Mouse (Mus musculus) kidney, postnatal 14 days (tissue): Measurements from ENCODE around the gene Fam184b.

ENCODE experiments used
- DNase-seq: peaks from one replicate; pipeline ENCODE4 v3.0.0; 2022; ENCODE audit warnings: mixed read lengths

Fam184b gene

DNA sequence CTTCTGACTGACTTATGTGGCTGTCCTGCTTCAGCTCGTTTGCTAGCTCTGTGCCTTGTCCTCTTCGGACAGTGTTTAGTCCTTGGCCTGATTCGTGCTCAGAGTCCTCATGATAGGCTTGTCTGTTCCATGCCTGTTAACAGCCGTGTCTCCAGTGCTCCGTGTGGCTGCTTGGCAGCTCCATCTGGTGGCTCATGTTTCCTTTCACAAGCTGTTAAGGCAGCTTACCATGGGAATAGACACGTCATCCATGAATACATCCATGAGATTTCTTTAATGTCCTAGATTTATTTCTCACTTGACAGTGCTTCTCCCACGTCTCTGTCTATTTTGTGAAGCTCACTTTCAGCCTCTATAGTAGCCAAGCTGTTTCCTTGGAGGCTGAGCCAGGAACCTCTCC lies 129.3 kb downstream of the Fam184b start:
- DNase-seq = no peak

DNA sequence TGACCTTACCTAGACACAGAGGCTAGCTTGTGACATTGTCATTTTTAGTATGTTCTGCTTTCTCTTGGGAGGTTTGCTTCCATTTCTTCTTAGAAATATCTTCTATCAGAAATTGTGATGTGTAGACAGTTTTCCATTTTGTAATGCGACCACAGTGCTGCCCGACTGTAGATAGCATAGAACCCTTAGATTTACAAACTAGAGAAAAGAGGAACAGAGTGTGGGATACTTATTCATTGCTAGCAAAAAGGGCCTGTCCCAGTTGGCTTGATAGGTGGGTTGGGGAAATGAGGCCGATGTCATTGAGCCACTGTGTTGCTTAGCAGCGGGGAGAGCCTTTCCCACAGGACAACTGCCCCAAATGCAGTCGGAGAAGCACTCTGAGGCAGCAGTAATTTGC lies 141.8 kb downstream of the Fam184b start:
- DNase-seq = no peak

DNA sequence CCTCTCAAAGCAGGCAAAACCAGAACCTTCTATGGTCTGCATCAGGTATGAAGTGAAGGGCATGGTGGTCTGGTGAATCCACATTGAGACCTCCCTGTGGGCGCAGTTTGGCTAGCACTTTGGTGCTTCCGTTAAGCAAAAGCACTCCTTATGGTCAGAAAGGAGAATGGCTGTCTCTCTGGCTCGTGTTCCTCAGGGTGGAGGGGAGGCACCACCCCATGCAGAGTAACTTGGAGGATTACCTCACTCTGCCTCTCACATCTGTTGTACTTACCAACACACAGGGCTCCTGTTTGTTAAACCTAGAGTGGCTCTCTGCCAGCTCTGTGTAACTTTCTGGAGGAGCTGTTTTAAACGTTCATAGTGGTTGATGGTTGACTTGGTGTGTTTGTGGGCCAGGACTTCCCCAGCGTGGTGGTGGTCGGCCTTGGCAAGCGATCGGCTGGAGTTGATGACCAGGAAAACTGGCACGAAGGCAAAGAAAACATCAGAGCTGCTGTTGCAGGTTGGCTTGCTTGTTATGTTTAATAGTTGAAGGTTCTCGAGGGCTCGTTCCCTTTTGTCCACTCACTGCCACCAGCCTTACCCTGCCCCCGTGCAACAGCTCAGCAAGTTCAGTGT lies 142.4 kb downstream of the Fam184b start:
- no peak for DNase-seq

DNA sequence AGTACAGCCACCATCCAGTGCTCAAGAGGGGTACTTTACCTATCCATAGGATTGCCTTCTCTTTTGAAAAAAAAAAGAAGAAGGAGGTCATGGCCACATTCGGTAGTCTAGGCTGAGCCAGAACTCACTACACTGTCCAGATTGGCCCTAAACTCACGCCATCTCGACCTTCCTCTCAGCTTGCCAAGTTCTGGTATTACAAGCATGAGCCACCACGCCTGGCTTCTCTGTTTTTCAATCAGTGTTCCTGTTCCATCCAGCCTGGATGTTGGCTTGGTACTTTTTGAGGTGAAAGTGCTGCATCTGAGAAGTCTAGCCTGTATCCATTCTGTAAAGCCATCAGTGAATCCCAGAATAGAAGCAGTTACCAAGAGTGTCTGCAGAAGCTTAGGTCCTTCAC lies 142.9 kb downstream of the Fam184b start:
- no peak for DNase-seq

DNA sequence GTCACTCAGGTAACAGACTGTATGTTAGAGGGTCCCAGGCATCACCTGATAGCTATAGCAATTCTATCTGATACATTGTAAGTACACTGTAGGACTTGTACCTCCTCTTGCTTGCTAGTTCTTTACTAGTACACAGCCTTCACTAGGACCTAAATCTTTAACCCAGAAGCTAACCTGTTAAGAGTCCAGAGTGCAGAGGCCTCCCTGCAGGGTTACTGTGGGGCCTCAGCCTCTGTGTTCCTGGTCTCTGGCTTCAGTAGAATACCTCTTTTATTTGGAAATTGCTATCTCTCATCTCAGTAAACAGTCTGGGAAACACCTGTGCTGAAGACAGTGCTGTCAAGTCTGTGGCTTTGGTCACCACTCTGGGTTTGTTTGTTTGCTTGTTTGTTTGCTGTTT lies 143.4 kb downstream of the Fam184b start:
- DNase-seq = no peak

DNA sequence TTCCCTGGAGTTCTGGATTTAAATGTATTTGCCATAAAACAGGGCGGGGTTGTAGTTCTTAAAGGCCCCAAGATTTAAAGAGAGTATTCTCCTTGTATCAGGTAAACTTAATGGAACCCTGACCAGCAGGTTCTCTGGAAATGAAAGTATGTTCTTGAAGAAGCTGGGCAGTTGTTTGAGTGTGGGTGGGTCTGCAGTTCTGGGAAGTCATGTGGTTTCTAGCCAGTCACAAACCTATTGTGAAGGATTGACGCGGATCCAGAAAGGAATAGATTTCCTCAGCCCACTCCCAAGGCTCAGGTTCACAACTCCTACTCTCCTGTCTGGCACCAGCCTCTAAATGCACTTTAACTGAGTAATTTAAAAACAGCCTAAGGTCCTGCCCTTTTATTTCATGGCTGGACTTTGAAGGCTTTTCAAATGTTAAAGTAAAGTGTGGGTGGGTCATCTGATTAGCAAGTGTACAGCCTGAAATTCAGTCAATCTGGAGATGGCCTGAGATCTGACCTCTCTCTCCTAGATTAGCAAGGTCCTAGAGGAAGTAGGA lies 143.9 kb downstream of the Fam184b start:
- DNase-seq = no peak

DNA sequence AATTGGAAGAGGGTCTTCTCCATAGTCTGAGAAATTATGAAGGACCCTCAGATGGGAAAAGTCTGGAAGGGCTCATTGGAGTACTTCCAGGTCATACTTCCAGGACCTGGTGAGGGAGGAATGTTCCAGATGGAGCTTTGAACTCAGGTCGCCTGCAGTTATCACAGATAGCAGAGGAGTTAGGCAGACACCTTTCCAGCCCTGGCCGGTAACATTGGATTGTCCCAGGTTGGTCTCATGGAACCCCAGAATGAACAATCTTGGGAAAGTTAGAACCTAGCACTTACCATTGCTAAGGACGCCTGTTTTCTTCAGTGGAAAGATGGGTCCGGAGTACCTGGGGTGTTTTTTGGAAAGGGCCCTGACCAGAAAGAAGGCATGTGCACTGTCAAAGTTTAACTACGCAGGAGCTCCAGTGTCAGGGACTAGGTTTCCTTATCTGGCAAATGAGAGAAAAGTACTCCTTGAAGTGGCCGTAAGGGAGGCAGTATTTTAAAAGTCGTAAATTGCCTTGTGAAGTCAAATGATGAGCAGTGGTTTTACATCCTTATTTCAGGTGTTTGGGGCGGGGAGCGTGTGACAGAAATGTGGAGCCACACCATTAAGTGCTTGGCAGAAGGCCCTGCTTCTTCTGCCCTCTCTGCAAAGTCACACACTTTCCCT lies 145.2 kb downstream of the Fam184b start:
- DNase-seq = no peak

DNA sequence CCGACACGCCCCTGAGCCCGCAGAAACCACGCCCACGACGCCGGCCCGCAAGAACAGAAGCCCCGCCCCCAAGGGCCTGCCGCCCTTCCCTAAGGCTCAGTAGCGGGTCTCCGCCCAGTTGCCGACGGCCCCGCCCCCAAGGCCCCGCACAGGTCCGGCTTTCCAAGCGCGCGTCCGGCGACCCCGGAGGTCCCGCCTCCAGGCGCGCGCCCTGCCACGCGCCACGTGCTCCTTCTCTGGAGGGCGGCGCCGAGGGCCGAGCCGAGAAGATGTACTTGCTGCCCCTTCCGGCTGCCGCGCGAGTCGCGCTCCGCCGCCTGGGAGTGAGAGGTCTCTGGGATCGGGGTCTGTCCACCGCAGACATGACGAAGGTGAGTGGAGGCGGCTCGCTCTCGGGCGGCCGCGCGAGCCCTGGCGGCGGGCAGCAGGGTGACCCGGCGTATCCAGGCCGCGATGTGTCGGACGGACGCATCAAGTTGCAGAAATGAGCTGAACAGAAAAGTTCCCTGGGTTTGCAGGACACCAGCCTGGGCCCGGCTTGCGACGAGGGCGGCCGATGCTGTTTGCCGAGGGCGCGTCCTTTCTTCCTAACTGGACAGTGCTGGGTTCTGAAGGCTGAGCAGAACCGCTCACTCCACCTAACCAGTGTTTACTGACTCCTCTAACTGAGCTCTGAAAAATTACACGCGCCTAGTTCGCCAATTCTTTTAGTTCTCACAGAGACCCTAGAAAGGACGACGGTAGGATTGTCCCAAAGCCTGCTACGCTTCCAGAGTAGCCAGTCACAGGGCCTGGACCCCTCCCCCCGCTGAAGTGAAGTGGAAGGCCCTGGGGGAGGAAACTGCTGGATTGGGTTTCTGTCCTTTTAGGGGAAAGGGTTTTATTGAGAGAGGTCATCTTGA lies 146.0 kb downstream of the Fam184b start, which contains the start of gene Lap3:
TSS of gene Lap3 (plus strand) at position 184 of the 902 bp plus-strand sequence.
- peak; percentile 100 for DNase-seq

DNA sequence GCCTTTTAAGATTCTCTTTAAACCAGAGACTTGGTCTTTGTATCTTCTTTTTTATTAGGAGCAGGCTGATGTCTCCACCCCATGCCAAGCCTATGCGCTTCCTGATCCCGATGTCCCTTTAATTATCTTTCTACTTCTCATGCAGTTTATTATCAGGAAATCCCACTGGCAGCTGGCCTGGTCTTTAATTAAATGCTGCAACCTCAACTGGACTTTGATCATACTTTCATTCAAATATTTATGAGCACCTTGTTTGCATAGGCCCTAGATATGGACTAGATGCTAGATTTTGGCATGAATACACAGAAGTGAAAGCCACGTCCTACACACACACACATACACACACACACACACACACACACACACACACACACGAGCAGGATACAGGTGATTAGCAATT lies 147.6 kb downstream of the Fam184b start:
- no peak for DNase-seq

DNA sequence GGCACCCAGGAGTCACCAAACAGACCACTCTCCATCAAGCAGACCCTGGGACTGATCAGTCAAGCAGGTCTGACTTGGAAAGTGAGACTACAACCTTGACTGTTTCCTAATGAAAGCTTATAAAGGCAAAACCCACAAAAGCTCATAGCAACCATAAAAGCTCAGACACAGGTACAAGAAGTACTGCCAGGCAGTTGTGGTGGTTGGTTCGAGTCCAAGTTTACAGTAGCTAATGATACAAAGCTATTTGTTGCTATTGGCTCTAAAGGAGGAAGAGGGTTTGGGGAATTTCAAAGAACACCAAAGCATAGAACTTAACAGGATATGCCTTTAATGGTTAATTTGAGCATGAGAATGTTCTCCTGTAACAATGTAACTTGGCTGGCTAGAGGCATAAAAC lies 155.8 kb downstream of the Fam184b start:
- no peak for DNase-seq

DNA sequence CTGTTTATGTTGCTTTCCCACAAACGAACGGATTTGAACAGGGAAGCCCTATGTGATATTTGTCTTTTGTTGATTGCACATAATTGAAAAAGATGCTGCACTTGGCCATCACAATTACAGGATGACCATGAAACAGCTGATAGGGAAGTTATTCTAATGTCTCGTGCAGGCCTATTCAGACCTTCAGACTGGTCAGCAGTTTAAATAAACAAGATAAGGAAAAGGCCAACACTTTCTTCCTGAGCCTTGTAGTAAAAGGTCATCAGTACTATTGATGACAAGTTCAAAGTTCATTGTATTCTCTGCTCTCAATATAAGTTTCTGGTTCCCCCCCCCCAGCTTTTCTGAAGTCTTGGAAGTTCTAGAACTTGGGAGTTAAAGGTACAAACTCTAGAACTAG lies 156.8 kb downstream of the Fam184b start:
- no peak for DNase-seq

DNA sequence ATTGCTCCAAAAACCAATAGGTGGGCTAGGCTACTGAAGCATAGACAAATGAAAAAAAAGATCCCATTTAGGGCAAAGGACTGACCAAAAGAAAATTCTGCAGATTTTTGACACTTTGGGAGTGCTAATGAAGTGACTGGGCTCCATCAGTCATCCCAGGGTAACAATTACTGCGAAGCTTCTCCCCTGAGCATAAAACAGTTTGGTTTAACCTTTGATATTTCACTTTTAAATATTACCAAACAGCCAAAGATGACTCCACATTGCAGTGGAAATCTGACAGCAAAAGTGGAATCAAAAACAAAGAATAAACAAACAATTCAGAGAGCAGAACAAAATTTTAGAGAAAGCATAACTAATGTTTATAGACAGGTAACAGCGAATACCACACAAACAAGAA lies 158.3 kb downstream of the Fam184b start:
- no peak for DNase-seq

DNA sequence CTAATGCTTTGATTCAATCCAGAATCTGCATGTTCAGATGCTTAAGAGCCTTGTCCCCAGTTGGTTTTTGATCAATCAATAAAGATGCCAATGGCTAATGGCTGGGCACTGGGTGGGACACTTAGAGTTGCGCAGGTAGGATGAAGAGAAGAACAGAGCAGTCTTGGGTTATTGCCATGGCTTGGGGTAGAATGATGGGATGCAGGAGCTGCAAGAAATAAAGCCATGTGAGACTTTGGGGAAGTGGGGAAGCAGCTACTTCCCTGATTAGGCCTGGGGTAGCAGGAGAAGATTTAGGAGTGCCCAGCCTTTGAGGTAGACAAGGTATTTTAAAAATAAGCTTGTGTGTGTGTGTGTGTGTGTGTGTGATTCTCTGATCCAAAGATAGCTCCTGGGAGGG lies 159.3 kb downstream of the Fam184b start:
- DNase-seq = no peak
